Mouse (Mus musculus): ENCODE measurements around the gene Bend5. TPM values are rescaled to one million over a fixed set of nuclear protein-coding genes. Genes with fewer than 3 reads are reported as not detected.

Gene Bend5
- polyA plus RNA-seq, 1 experiment from 2014 or later = 60.8 TPM

GRCm38 (mm10) chr4:111495949-111496348 is 81.1 kb downstream of the Bend5 start:
- no peak for ATAC-seq (ENCODE audit: insufficient number of reproducible peaks, insufficient read depth, low FRiP score, low TSS enrichment)
- WGBS = 10% methylated on average over 2 of the region's 2 CpGs

GRCm38 (mm10) chr4:111498751-111499150 is 83.9 kb downstream of the Bend5 start:
- no peaks in the 10 kb centered on the region for H3K36me3 ChIP-seq
- H3K4me3 ChIP-seq = no peak overlapping the region
- 71% methylated on average over 3 of the region's 3 CpGs for WGBS
- no peaks in the 10 kb centered on the region for H3K27me3 ChIP-seq
- no peak for ATAC-seq (ENCODE audit: insufficient number of reproducible peaks, insufficient read depth, low FRiP score, low TSS enrichment)
- H3K4me2 ChIP-seq (replicated peaks) = no peak overlapping the region
- H3K27ac ChIP-seq = no peak overlapping the region
- H3K9ac ChIP-seq = no peak overlapping the region
- no peaks in the 10 kb centered on the region for H3K4me1 ChIP-seq
- H3K9me3 ChIP-seq = no peaks in the 10 kb centered on the region

More at GRCm38 (mm10) chr4:111495949-111496348, 81.1 kb downstream of the Bend5 start:
- H3K4me2 ChIP-seq (replicated peaks) = no peak overlapping the region
- H3K27me3 ChIP-seq = no peaks in the 10 kb centered on the region
- no peaks in the 10 kb centered on the region for H3K4me1 ChIP-seq
- H3K27ac ChIP-seq = no peak overlapping the region
- H3K9ac ChIP-seq = no peak overlapping the region
- no peaks in the 10 kb centered on the region for H3K9me3 ChIP-seq
- H3K4me3 ChIP-seq = no peak overlapping the region
- no peaks in the 10 kb centered on the region for H3K36me3 ChIP-seq

GRCm38 (mm10) chr4:111501441-111501840 is 86.6 kb downstream of the Bend5 start:
- H3K27ac ChIP-seq = no peak overlapping the region
- no peaks in the 10 kb centered on the region for H3K27me3 ChIP-seq
- H3K36me3 ChIP-seq = no peaks in the 10 kb centered on the region
- no peak for ATAC-seq (ENCODE audit: insufficient number of reproducible peaks, insufficient read depth, low FRiP score, low TSS enrichment)
- H3K4me3 ChIP-seq = no peak overlapping the region
- H3K9me3 ChIP-seq = no peaks in the 10 kb centered on the region
- WGBS = 90% methylated on average over 1 of the region's 1 CpGs
- H3K4me1 ChIP-seq = no peaks in the 10 kb centered on the region
- no peak overlapping the region for H3K4me2 ChIP-seq (replicated peaks)
- H3K9ac ChIP-seq = no peak overlapping the region

- Histone ChIP-seq H3K36me3 (no peaks in the 10 kb centered on the region), H3K9me3 (no peaks in the 10 kb centered on the region), H3K4me1 (no peaks in the 10 kb centered on the region), H3K4me3 (no peak overlapping the region), H3K27ac (no peak overlapping the region), H3K9ac (no peak overlapping the region), H3K4me2 (replicated peaks) (no peak overlapping the region), H3K27me3 (no peaks in the 10 kb centered on the region)
- 65% methylated on average over 5 of the region's 5 CpGs for WGBS
- ATAC-seq (ENCODE audit: insufficient number of reproducible peaks, insufficient read depth, low FRiP score, low TSS enrichment) = no peak
Measured at GRCm38 (mm10) chr4:111502965-111503727, 88.3 kb downstream of the Bend5 start.

GRCm38 (mm10) chr4:111504952-111505351 is 90.1 kb downstream of the Bend5 start:
- Histone ChIP-seq H3K36me3 (no peaks in the 10 kb centered on the region), H3K27me3 (no peaks in the 10 kb centered on the region), H3K9ac (no peak overlapping the region), H3K9me3 (no peaks in the 10 kb centered on the region), H3K4me2 (replicated peaks) (no peak overlapping the region), H3K4me1 (no peaks in the 10 kb centered on the region), H3K4me3 (no peak overlapping the region), H3K27ac (no peak overlapping the region)
- 74% methylated on average over 2 of the region's 2 CpGs for WGBS
- ATAC-seq (ENCODE audit: insufficient number of reproducible peaks, insufficient read depth, low FRiP score, low TSS enrichment) = no peak
